14 mouse cellular contexts compared by ENCODE assay signal in genomic region chr3:24630032-24630431, GRCm38 (mm10).
DNase-seq lines count a peak whose midpoint lies in the region; ATAC-seq and TF ChIP-seq lines count a peak whose summit lies in the region.
"Had no signal": no experiment of that assay in that cellular context is flagged by ENCODE, and none has a peak within 500 bp of the region (broad histone marks: within the 10 kb centered on the region; RNA-seq: fewer than 3 reads in every experiment).

No protein-coding gene starts in this region.

- DNase-seq in adrenal gland, adult 2 months: peak; percentile 2
- no peak for DNase-seq in adrenal gland, adult 18-20 months (ENCODE audit: low spot score in 2 of 2)
- peak; percentile 50 for DNase-seq in kidney, postnatal 0 days (ENCODE audit: low spot score)
- no peak for DNase-seq in kidney, adult 2 months
- DNase-seq in NIH3T3 (ENCODE audit: low read depth): peak; percentile 2
- peak; percentile 17 for DNase-seq in forelimb bud, embryonic 11.5 days (ENCODE audit: low read depth, low spot score)
- DNase-seq in left cerebral cortex, adult 18-20 months (ENCODE audit: low spot score in 2 of 2): no peak
- DNase-seq in cerebellum, adult 11-12 months: no peak
- DNase-seq: cerebellum, postnatal 10 days; gastrocnemius, postnatal 14 days had no signal

- TF ChIP-seq CTCF in kidney, postnatal 0 days (IDR thresholded peaks at IDR 0.05; ENCODE audit: low read depth): no peak
- no peak for TF ChIP-seq CTCF in kidney, adult 2 months (conservative IDR thresholded peaks at IDR 0.05; ENCODE audit: insufficient read depth, insufficient read length, low read depth, low read length)

- no peak overlapping the region for H3K27ac ChIP-seq in kidney, postnatal 0 days
- no peak overlapping the region for H3K27ac ChIP-seq in kidney, adult 2 months (ENCODE audit: insufficient read depth, low read depth, low read length)
- H3K27ac ChIP-seq: heart, embryonic 15.5 days; hindbrain, postnatal 0 days; layer of hippocampus, adult 2 months had no signal

- no peak for TF ChIP-seq POLR2A in kidney, adult 2 months (IDR thresholded peaks at IDR 0.05; ENCODE audit: low read depth, low read length)

- ATAC-seq in kidney, postnatal 0 days (replicated peaks; ENCODE audit: low FRiP score, low read depth): no peak
- ATAC-seq: hindbrain, postnatal 0 days had no signal

- H3K4me1 ChIP-seq in kidney, postnatal 0 days (replicated peaks; ENCODE audit: insufficient read depth, low read length): no peaks in the 10 kb centered on the region
- H3K4me1 ChIP-seq in kidney, adult 2 months (ENCODE audit: control insufficient read depth, insufficient read depth, low read length): no peaks in the 10 kb centered on the region
- H3K4me1 ChIP-seq: heart, embryonic 15.5 days had no signal

- no peak overlapping the region for H3K4me3 ChIP-seq in kidney, postnatal 0 days (replicated peaks; ENCODE audit: low read depth, low read length)
- no peak overlapping the region for H3K4me3 ChIP-seq in kidney, adult 2 months (ENCODE audit: insufficient read depth, low read depth, low read length)
- H3K4me3 ChIP-seq: erythroblast, embryonic 14.5 days; heart, embryonic 15.5 days; layer of hippocampus, adult 2 months had no signal

- H3K27me3 ChIP-seq in kidney, postnatal 0 days (ENCODE audit: insufficient read depth, low read length): no peaks in the 10 kb centered on the region
- no peaks in the 10 kb centered on the region for H3K27me3 ChIP-seq in kidney, adult 2 months (replicated peaks; ENCODE audit: control insufficient read depth, insufficient read depth, low read length)
- H3K27me3 ChIP-seq: heart, embryonic 15.5 days had no signal

- no peak overlapping the region for H3K4me2 ChIP-seq in kidney, postnatal 0 days (ENCODE audit: low read length)
- H3K4me2 ChIP-seq: heart, embryonic 15.5 days had no signal

- WGBS in kidney, postnatal 0 days: 19% methylated on average over 1 of the region's 1 CpGs
- WGBS in kidney, adult 2 months: 24% methylated on average over 1 of the region's 1 CpGs

- H3K36me3 ChIP-seq in kidney, postnatal 0 days (ENCODE audit: insufficient read depth, low read length): no peaks in the 10 kb centered on the region
- no peaks in the 10 kb centered on the region for H3K36me3 ChIP-seq in kidney, adult 2 months (ENCODE audit: control insufficient read depth, insufficient read depth, low read length)
- H3K36me3 ChIP-seq: heart, embryonic 15.5 days had no signal

- no peak overlapping the region for H3K9ac ChIP-seq in kidney, postnatal 0 days (ENCODE audit: low read depth, low read length)
- H3K9ac ChIP-seq: heart, embryonic 15.5 days had no signal

- H3K9me3 ChIP-seq in kidney, postnatal 0 days (replicated peaks; ENCODE audit: low read length): no peaks in the 10 kb centered on the region
- H3K9me3 ChIP-seq: heart, embryonic 15.5 days had no signal

Comparison
In these comparisons a context has a peak if more than half of its experiments do, and no peak if none do; other contexts are left out.
1. DNase-seq: peak in adrenal gland, adult 2 months (single experiment), kidney, postnatal 0 days (single experiment), NIH3T3 (single experiment) and forelimb bud, embryonic 11.5 days (single experiment); none in adrenal gland, adult 18-20 months (0 of 2), kidney, adult 2 months (single experiment), left cerebral cortex, adult 18-20 months (0 of 2) and cerebellum, adult 11-12 months (single experiment).